Mouse (Mus musculus) embryo, embryonic 10.5 days (tissue): Measurements from ENCODE around the gene Ntrk3.

ENCODE experiments used
- DNase-seq: peaks from one replicate; pipeline ENCODE4 v3.0.0-alpha.2; 2015; ENCODE audit warnings: low spot score

Gene Ntrk3

GRCm38 (mm10) chr7:78520243-78520927 lies 217.4 kb downstream of the Ntrk3 start:
- no peak for DNase-seq

DNA sequence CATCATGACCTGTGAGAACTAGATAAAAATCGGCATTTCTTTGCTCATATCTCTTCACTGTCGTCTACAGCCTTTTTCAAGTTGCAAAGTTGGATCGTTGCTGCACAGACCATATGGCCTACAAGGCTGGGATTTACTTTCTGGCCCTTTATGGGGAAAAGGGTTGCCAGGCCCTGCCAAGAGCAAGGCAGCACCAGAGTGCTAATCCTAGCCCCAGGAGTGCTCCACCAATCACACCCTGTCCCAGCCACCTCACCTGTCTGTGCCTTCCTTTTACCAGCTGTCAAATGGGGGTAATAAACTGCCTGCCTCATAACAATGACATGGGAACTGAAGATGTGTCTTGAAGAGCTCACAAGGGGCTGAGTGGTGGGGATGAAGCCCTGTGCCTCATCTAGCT lies 218.1 kb downstream of the Ntrk3 start:
- DNase-seq = no peak

DNA sequence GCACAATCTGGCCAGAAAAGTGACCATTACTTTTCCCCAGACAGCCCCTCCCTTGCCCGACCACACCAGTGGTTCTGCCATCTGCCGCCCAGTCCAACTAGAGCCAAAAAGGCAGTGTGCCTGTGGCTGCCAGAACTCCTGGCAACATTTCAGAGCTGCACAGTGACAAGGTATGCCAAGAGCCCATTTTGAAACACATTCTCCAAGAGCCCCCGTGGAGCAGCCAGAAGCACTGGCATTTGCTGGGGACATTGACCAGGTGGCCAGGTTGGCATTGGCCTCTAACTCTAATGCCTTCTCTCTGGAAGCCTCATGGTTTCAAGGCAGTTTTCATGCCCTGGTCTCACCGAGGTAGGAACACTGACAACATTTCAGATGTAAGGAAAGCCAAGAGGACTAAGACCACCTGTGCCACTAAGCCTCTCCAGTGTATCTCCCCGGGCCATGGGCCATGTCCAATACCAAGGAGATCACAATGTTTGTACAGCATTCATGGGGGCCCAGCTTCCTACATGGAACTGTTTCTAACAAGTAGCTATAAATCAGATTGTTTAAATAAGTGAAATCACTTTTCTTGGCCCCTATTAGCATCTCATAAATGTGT lies 218.9 kb downstream of the Ntrk3 start:
- no peak for DNase-seq

DNA sequence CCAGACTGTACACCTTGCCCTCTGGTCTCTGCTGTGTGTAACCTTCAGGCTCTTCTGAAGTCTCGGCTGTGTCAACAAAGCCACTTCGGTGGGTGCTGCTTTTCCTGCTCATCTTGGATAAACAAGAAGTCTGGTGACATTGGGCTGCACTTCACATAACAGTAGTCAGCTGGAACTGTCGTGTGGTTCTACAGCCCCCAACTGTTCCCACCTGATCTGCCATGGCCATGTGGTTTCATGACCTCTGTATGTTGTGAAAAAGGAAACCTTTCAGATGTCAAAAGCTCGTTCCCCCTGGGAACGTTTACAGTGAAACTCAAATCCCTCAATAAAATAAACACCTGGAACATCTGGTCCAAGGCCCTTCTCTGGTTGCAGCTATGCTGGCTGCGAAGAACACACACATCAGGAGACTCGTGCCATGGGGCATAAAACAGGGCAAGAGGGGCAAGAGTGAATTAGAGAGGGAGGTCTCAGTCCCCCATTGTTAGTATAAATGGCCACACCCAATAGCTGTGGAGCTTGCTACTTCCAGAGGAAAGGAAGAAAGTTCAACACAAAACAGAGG lies 222.7 kb downstream of the Ntrk3 start:
- DNase-seq = peak; percentile 45

DNA sequence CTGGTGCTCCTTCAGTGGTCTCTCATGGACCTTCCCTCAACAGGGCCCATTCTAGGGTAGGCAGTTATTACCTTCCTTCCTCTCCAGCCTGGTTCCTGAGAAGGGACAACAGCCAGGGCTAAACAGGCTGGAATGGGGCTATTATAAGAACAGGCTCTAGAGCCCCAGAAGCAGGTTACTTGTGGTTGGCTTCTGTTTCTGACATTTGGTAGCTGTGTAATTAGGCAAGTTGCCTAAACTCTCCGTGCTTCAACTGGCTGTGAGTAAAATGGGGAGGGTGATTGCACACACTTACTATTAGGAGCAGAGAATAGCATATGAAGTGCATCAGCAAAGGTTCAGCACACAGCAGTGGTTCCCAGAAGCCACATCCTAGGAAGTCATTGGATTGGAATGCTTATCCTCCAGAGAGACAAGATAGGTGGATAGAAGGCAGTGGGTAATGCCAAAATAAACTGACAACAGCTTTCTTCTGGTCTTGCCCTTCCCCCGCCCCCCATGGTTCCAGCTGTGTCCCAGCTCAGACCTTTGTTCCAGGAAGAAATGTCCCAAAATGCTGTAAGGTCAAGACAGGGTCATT lies 230.7 kb downstream of the Ntrk3 start:
- no peak for DNase-seq

DNA sequence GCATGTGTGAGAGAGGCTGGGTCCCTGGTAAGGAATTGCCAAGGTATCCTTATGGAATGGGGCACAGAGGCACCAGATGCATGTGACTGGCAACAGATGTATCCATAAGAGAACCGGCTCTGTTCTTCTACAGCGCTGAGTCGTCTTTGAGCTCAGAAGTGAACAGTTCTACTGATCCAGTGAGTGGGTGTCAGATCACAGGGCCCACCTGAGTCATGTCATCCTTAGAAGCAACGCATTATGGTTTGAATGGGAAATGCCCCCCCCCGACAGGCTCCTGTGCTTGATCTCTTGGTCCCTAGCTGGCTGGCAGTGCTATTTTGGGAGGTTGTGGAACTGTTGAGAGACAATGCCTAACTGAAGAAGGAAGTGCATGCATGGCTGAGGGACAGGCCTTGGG lies 236.9 kb downstream of the Ntrk3 start:
- no peak for DNase-seq

DNA sequence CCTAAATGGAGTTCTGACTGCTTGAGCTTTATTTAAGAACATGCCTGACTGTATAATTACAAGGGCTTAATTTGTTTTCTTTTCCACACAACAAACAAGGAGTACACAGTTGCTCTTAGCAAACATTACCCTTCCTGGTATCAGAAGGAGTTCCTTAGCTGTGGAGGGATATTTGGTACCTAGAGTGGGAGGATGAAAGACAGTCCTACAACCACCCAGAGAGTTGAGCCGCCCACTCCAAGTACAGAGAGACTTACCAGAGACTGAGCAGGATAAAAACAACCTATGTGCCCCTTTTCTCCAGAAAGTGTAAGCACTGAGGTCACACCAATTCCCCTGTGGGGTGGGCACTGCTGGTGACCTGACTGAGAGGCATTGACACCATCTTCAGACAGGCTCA lies 237.8 kb downstream of the Ntrk3 start:
- no peak for DNase-seq

GRCm38 (mm10) chr7:78498356-78498755 lies 239.5 kb downstream of the Ntrk3 start:
- DNase-seq = no peak

DNA sequence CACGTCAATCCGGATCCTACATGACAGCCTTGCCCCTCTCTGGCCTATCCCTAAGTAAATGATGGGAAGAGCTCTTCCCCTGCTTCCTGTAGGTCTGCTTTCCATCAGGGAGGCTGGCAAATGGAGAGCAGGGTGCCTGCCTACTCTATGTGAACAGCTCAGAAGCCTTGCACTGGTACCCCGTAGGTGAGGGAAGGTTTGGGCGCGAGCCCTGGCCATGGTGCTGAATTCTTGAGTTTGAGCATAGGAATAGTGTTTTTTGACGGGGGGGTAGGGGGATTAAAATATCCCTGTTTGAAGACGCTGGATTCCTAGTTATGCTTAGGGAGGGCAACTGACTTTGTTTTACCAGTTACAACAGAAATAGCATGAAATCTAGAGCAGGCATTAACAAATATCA lies 240.0 kb downstream of the Ntrk3 start:
- DNase-seq = peak; percentile 67

DNA sequence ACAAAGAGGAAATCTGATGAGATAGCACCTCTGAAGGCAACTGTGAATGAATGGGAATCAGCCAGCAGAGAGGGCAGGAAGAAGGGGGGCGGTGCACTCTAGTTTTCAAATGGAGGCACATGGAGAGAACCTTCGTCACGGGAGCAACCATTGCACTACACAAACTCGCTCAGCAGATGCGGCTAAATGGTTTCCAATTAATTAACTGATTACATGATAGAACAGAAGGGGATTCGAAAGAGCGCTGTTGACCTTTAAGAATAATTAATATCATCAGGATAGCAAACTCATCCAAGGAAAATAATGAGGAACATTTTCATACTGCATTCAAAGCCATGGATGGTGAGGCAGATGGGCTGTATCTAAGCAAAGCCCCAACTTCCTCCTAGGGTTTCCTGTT lies 244.2 kb downstream of the Ntrk3 start:
- DNase-seq = no peak

DNA sequence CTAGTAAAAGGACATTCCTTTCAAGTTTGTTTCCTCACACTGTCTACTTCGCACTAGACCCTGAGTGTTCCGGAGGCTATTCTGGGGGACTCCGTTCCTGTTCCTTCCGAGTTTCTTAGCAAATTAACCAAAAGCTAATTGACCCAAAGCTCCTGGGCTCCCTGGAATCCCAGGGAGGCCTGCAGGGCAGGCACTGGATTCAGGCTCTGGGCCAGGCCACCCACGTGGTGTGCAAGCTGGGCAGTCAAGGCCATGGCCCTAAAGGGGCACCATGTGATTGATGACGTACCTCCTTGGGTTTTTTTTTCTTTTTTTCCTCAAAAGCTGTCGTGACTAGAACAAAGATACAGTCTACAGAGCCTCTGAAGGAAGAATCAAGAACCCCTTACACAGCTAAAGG lies 246.6 kb downstream of the Ntrk3 start:
- peak; percentile 11 for DNase-seq

DNA sequence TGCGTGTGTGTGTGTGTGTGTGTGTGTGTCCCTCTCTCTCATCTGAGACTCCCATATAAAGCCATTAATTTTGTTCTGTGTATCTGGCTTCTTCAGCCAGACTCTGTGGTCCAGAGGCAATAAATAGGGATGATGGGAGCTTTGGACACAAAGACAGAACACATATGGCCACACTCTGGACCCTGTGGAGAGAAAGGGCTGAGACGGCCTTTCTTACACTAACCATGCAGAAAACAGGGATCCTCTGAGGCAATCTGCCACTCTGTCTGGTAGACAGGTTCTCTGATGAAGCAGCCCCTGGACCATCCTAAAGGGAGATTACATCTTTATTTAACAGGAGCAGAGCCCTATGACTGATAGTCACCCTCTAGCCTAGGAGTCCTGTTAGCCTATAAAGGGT lies 253.5 kb downstream of the Ntrk3 start:
- DNase-seq = no peak

DNA sequence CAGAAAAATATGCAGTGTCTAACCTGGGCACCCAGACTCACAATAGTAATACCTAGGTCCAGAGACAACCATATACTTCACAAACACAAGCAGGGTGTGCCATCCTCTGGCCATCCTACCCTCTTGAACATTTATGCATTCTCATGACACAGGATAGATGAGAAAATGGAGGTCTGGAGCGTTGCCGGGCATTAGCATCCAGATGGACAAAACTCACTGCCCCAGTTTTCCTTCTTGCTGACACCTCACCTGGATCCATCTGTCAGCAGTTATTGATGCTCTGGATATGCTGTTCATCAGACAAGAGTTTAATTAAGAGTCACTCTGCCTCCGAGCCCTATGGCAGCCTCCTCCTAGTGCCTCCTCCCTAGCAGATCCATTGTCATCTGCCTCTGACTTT lies 254.1 kb downstream of the Ntrk3 start:
- no peak for DNase-seq

DNA sequence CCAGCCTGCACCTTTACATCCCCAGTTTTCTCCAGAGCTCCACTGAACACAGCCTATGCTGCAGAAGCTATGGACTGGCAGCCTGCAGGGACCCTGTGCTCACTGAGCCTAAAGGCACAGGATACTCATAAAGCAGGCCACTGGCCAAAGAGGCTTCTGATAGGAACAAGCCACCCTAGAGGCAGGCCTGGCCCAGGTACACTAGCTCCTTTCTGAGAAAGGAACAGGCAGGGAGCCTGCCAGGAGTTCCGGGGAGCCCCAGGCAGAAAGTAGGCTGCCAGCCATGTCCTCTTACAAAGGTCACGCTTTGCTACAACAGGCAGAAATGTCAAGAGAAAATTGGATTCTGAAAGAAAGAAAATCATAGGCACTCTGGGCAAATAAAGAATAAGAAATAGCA lies 254.8 kb downstream of the Ntrk3 start:
- no peak for DNase-seq

DNA sequence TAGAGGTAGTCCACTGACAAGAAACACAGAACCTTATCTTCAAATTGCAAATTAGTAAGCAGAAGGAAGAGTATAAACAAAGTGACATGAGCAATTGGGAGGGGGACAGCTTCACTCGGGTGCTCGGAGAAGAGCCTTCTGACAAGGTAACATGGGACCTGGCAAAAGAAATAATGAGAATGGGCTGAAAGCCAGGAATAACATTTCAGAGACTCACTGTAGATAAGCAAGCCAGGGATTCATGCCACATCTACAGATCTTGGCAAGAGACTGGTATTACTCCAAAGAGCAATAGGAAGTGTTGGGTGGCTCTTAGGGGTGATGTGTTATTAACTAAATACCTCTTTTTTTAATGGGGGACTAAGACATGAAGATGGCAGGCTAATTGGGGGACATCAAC lies 258.9 kb downstream of the Ntrk3 start:
- DNase-seq = no peak

- DNase-seq = peak; percentile 5
Measured at GRCm38 (mm10) chr7:78471755-78472154, 266.1 kb downstream of the Ntrk3 start.

DNA sequence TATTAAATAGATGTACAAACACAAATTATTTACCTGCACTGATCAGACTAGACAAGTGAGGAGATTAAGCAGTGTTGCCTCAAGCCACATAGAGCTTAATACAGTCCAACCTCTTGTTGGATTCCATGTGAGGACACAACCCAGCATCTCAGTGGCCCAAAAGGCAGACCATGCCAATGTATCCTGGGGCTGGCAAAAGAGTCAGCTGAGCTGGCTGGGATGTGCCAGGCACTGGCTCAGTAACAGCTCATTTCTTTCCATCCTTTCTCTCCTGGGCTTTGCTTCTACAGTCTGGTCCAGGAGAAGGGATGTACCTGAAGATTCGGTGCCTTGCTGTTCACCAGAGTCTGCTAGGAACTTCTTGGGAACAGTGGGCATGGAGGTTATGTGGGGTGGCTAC lies 266.5 kb downstream of the Ntrk3 start:
- no peak for DNase-seq

DNA sequence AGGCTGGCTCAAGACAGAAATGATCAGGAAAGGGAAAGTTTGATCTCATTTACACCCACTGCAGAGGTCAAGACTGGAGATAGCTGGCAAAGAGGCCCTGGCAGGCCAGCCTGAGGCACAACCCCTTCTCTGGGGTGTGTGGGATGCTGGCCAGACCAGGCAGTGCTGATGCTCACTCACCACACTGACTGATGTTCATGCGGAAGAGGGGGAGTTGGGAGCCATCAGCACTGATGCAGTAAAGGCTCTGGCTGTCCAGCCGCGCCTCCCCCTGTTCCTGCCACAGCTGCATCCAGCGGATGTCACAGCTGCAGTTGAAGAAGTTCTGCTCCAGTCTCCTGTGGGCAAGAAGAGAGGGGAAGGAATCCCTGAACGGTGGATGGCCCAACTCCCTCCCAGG lies 275.2 kb downstream of the Ntrk3 start:
- DNase-seq = no peak

DNA sequence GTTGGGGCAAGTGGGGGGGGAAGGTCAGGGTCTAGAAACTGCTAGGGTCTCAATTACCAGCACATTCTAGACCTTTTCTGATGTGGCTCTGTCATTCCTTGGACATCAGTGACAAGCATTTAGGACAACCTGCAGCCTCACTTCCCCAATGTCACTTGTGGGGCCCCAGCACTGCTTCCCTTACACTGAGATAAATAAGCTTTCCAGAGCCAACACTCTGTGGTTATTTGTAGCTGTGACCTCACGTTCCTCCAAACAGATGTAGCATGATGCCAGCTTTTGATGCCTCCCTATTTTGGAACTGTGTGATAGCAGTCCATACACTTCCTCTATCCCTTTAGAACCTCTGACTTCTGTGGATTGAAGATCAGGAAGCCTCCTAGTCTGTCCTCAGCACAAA lies 278.8 kb downstream of the Ntrk3 start:
- no peak for DNase-seq

- no peak for DNase-seq
Measured at GRCm38 (mm10) chr7:78451666-78452065, 286.1 kb downstream of the Ntrk3 start.

- no peak for DNase-seq
Measured at GRCm38 (mm10) chr7:78449909-78450592, 287.8 kb downstream of the Ntrk3 start.

- no peak for DNase-seq
Measured at GRCm38 (mm10) chr7:78448841-78449240, 289.0 kb downstream of the Ntrk3 start.
